Mouse (Mus musculus) liver, embryonic 13.5 days (tissue): ENCODE results near the gene Cd2bp2. TPM values are rescaled to one million over a fixed set of nuclear protein-coding genes. Genes with fewer than 3 reads are reported as not detected.
"Not testable (repeated sequence)": the region's sequence is repeated elsewhere in the genome, so short reads cannot be mapped to it uniquely, and the experiment has no call there.

Experiments used
- ATAC-seq: fragments of 200-750 bp; cut with Nextera tagmentation; 2 replicates; pipeline ENCODE4 v1.8.0; 2017; ENCODE audit warnings: low read depth, mild to moderate bottlenecking, moderate number of reproducible peaks, moderate library complexity
- DNase-seq: peaks from one replicate; pipeline ENCODE4 v3.0.0; 2022
- H3K27ac ChIP-seq: fragments of 300-500 bp; sonication (generic); 2 replicates; pipeline ENCODE4 v1.5.1; 2015; ENCODE audit warnings: moderate library complexity, mild to moderate bottlenecking, inconsistent platforms
- H3K27me3 ChIP-seq: fragments of 300-500 bp; sonication (generic); 2 replicates; pipeline ENCODE4 v1.6.1; 2015; ENCODE audit warnings: mild to moderate bottlenecking, inconsistent platforms
- H3K36me3 ChIP-seq: fragments of 300-500 bp; sonication (generic); 2 replicates; pipeline ENCODE4 v1.6.1; 2015; ENCODE audit warnings: mild to moderate bottlenecking, inconsistent platforms
- H3K4me1 ChIP-seq: fragments of 300-500 bp; sonication (generic); replicated peaks from 2 replicates; pipeline ENCODE4 v1.6.1; 2015; ENCODE audit warnings: inconsistent platforms
- H3K4me2 ChIP-seq: fragments of 300-500 bp; sonication (generic); 2 replicates; pipeline ENCODE4 v1.6.1; 2015; ENCODE audit warnings: inconsistent platforms, mild to moderate bottlenecking, moderate library complexity
- H3K4me3 ChIP-seq: fragments of 300-500 bp; sonication (generic); replicated peaks from 2 replicates; pipeline ENCODE4 v1.5.1; 2015; ENCODE audit warnings: mild to moderate bottlenecking, inconsistent platforms
- H3K9ac ChIP-seq: fragments of 300-500 bp; sonication (generic); 2 replicates; pipeline ENCODE4 v1.6.1; 2015; ENCODE audit warnings: mild to moderate bottlenecking, inconsistent platforms
- H3K9me3 ChIP-seq: fragments of 300-500 bp; sonication (generic); replicated peaks from 2 replicates; pipeline ENCODE4 v1.6.1; 2016; ENCODE audit warnings: inconsistent platforms
- WGBS: fragments of 180-500 bp; shearing (Covaris S2); methylation state at CpG from one replicate; pipeline ENCODE4 v1.1.7; 2015; ENCODE audit not compliant: insufficient replicate concordance; 5-methylcytosine and 5-hydroxymethylcytosine counted together
- polyA plus RNA-seq: library from polyadenylated mRNA; unstranded; fragments of >200 nt; fragmentation: Nextera tagmentation; extraction: Ambion mirVana; gene quantifications from 2 replicates; pipeline ENCODE4 v1.2.1, GENCODE M21; 2015

The Cd2bp2 gene
- polyA plus RNA-seq, 1 experiment from 2014 or later, result 27.1 TPM

DNA sequence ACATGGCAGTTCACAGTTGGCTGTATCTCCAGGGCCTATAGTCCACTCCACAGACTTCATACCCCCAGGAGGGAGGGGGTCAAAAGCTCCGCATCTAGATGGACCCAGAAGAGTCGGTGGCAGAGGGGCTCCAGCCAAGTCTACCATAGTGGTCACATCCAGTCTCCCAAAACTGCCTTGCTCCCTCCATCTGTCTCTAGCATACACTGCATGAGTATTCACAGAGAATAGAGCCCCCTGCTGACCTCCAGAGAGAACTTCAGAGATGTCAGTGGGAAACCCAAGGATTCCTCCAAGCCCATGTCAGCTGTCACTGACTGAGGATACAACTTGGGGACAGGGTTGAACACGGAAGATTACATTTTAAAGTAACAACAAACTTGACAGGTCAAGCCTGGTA, 10.2 kb downstream of the Cd2bp2 start:
- Histone ChIP-seq H3K4me1 (peaks cover 62% of the 10 kb centered on the region), H3K9me3 (no peaks in the 10 kb centered on the region), H3K4me3 (no peak overlapping the region), H3K27ac (no peak overlapping the region), H3K36me3 (0 out of 2 replicates have a peak, but pooled peaks cover 3% of the 10 kb centered on the region), H3K4me2 (no peak overlapping the region), H3K9ac (no peak overlapping the region), H3K27me3 (no peaks in the 10 kb centered on the region)
- no peak for DNase-seq
- 49% methylated on average over 3 of the region's 3 CpGs for WGBS
- peak; percentile 11; the same call in 1 of the 2 replicates for ATAC-seq

GRCm38 (mm10) chr7:127184720-127185119, 11.1 kb downstream of the Cd2bp2 start:
- Histone ChIP-seq H3K9me3 (no peaks in the 10 kb centered on the region), H3K4me1 (peaks cover 67% of the 10 kb centered on the region), H3K27ac (peak overlapping the region; percentile 80; the same call in 1 of the 2 replicates), H3K27me3 (no peaks in the 10 kb centered on the region), H3K4me2 (no peak overlapping the region), H3K9ac (no peak overlapping the region), H3K36me3 (no peaks in the 10 kb centered on the region), H3K4me3 (no peak overlapping the region)
- DNase-seq (no peak), ATAC-seq (no peak)
- WGBS, result 31% methylated on average over 1 of the region's 1 CpGs

- WGBS, result 48% methylated on average over 6 of the region's 6 CpGs
- no peak overlapping the region for H3K4me3 ChIP-seq
- DNase-seq, result peak; percentile 55
- H3K9me3 ChIP-seq, result no peaks in the 10 kb centered on the region; the same call in 1 of the 2 replicates
- peak; percentile 66 for ATAC-seq
- H3K4me2 ChIP-seq, result peak overlapping the region; percentile 5; the same call in 1 of the 2 replicates
- H3K9ac ChIP-seq, result 0 out of 2 replicates have a peak overlapping the region, but pooled peaks have one; percentile 20
- peak overlapping the region; percentile 80 for H3K27ac ChIP-seq
- peaks cover 59% of the 10 kb centered on the region for H3K4me1 ChIP-seq
- no peaks in the 10 kb centered on the region for H3K36me3 ChIP-seq
- no peaks in the 10 kb centered on the region for H3K27me3 ChIP-seq
These were observed 12.0 kb downstream of the Cd2bp2 start for GRCm38 (mm10) chr7:127183828-127184227.

GRCm38 (mm10) chr7:127183345-127183744, 12.5 kb downstream of the Cd2bp2 start:
- Histone ChIP-seq H3K27ac (peak overlapping the region; percentile 80), H3K36me3 (no peaks in the 10 kb centered on the region), H3K9me3 (no peaks in the 10 kb centered on the region; the same call in 1 of the 2 replicates), H3K27me3 (no peaks in the 10 kb centered on the region), H3K4me2 (peak overlapping the region; percentile 23; the same call in 1 of the 2 replicates), H3K4me3 (no peak overlapping the region), H3K9ac (0 out of 2 replicates have a peak overlapping the region, but pooled peaks have one; percentile 20), H3K4me1 (peaks cover 56% of the 10 kb centered on the region)
- DNase-seq (peak; percentile 58), ATAC-seq (peak; percentile 84)
- 9% methylated on average over 8 of the region's 8 CpGs for WGBS

- not testable (repeated sequence) for DNase-seq, H3K36me3 ChIP-seq, H3K4me3 ChIP-seq, ATAC-seq, H3K9me3 ChIP-seq, H3K27ac ChIP-seq, H3K4me2 ChIP-seq, H3K9ac ChIP-seq, H3K27me3 ChIP-seq
- H3K4me1 ChIP-seq, result peaks cover 64% of the 10 kb centered on the region
- WGBS, result 38% methylated on average over 3 of the region's 3 CpGs
These were observed 14.1 kb downstream of the Cd2bp2 start for GRCm38 (mm10) chr7:127181724-127182123.

- Histone ChIP-seq H3K9me3 (no peaks in the 10 kb centered on the region; the same call in 1 of the 2 replicates), H3K4me1 (peaks cover 64% of the 10 kb centered on the region), H3K4me2 (no peak overlapping the region), H3K36me3 (no peaks in the 10 kb centered on the region), H3K27me3 (no peaks in the 10 kb centered on the region), H3K4me3 (no peak overlapping the region), H3K9ac (no peak overlapping the region), H3K27ac (peak overlapping the region; percentile 5)
- DNase-seq (no peak), ATAC-seq (no peak)
- WGBS, result 17% methylated on average over 2 of the region's 2 CpGs
These were observed 15.1 kb downstream of the Cd2bp2 start for GRCm38 (mm10) chr7:127180783-127181182.

DNA sequence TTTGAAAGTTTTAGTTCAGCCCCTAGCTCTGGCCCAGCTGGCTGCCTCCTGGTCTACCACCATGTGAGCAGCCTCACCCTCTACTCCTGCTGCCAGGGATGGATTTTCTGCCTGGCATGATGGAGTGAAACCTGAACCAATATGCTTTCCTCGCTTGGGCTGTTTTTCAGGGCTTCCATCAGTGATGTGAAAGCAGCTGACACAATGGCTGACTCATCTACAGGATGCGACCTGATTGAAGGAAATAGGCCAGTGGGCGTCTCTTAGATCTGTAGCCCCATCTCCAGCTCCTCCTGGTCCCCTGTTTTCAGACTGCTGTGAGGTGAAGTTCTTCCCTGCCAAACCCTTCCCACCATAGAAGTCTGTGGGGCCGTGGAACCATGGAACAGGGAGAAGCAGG, 18.9 kb downstream of the Cd2bp2 start:
- H3K4me3 ChIP-seq, result no peak overlapping the region
- no peaks in the 10 kb centered on the region for H3K27me3 ChIP-seq
- no peaks in the 10 kb centered on the region for H3K36me3 ChIP-seq
- no peak overlapping the region for H3K4me2 ChIP-seq
- no peak overlapping the region for H3K27ac ChIP-seq
- no peak for DNase-seq
- peaks cover 29% of the 10 kb centered on the region for H3K4me1 ChIP-seq
- no peak overlapping the region for H3K9ac ChIP-seq
- H3K9me3 ChIP-seq, result no peaks in the 10 kb centered on the region; the same call in 1 of the 2 replicates
- WGBS, result 57% methylated on average over 4 of the region's 4 CpGs
- no peak for ATAC-seq

GRCm38 (mm10) chr7:127166501-127166900, 29.3 kb downstream of the Cd2bp2 start:
- H3K27ac ChIP-seq, result no peak overlapping the region
- no peak overlapping the region for H3K9ac ChIP-seq
- no peaks in the 10 kb centered on the region for H3K36me3 ChIP-seq
- no peak for ATAC-seq
- WGBS, result 65% methylated on average over 5 of the region's 5 CpGs
- H3K4me1 ChIP-seq, result peaks cover 13% of the 10 kb centered on the region
- H3K9me3 ChIP-seq, result no peaks in the 10 kb centered on the region
- no peak for DNase-seq
- H3K27me3 ChIP-seq, result no peaks in the 10 kb centered on the region
- H3K4me3 ChIP-seq, result no peak overlapping the region
- H3K4me2 ChIP-seq, result no peak overlapping the region

DNA sequence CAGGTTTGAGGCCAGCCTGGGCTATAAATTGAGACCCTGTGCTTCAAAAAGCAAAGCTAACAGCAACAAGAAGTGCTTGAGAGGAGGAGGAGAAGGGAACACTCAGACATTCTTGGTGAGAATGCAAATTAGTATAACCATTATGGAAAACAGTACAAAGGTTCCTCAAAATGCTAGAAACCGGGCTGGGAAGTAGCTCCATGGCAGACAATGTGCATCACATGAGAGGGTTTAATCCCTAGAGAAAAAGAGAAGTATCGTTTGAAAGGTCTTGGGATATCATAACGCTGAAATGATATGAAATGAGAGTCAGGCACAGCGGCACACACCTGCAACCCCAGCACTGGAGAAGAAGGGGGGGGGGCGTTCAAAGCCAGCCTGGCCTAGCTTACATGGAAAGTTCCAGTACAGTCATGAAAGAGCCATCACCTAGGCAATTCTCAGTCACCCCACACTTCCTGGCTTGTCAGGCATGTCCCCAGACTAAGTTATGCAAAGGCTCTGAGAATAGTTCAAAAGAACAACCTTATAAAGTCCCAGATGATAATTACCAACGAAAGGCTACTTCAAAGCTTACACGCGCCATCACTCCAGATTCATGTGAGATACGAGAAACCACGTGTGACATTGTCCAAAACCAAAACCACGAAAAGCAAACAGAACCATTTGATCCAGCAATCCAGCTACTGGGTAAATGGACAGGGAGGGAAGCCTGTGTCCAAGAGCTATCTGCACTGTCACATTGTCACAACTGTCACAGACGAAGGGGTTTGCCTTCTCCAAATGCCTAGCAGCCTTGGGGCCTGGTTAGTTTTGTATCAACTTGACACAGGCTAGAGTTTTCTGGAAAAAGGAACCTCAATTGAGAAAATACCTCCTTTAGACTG, 30.0 kb downstream of the Cd2bp2 start:
- WGBS, result 61% methylated on average over 12 of the region's 12 CpGs
- DNase-seq, result no peak

GRCm38 (mm10) chr7:127164002-127164401, 31.8 kb downstream of the Cd2bp2 start:
- H3K9me3 ChIP-seq, result no peaks in the 10 kb centered on the region
- DNase-seq (no peak), ATAC-seq (no peak)
- no peaks in the 10 kb centered on the region for H3K36me3 ChIP-seq
- H3K27ac ChIP-seq, result no peak overlapping the region
- no peak overlapping the region for H3K4me3 ChIP-seq
- H3K4me2 ChIP-seq, result no peak overlapping the region
- 79% methylated on average over 4 of the region's 4 CpGs for WGBS
- no peaks in the 10 kb centered on the region for H3K27me3 ChIP-seq
- H3K4me1 ChIP-seq, result peaks cover 13% of the 10 kb centered on the region
- H3K9ac ChIP-seq, result no peak overlapping the region

More for the DNA sequence above, 30.0 kb downstream of the Cd2bp2 start:
- no peak overlapping the region for H3K9ac ChIP-seq
- H3K36me3 ChIP-seq, result no peaks in the 10 kb centered on the region
- ATAC-seq, result no peak
- H3K4me3 ChIP-seq, result no peak overlapping the region
- peaks cover 13% of the 10 kb centered on the region for H3K4me1 ChIP-seq
- no peak overlapping the region for H3K27ac ChIP-seq
- H3K9me3 ChIP-seq, result no peaks in the 10 kb centered on the region
- H3K4me2 ChIP-seq, result no peak overlapping the region
- no peaks in the 10 kb centered on the region for H3K27me3 ChIP-seq

GRCm38 (mm10) chr7:127162546-127162945, 33.3 kb downstream of the Cd2bp2 start:
- ATAC-seq (no peak), DNase-seq (no peak)
- Histone ChIP-seq H3K27ac (no peak overlapping the region), H3K9ac (no peak overlapping the region), H3K36me3 (no peaks in the 10 kb centered on the region), H3K27me3 (no peaks in the 10 kb centered on the region), H3K4me2 (no peak overlapping the region), H3K4me3 (no peak overlapping the region), H3K4me1 (peaks cover 17% of the 10 kb centered on the region), H3K9me3 (no peaks in the 10 kb centered on the region)
- WGBS, result 68% methylated on average over 5 of the region's 5 CpGs
